Mouse (Mus musculus) ovary, adult 18-20 months (tissue): ENCODE data around the gene Hmgcl.

Source experiments
- DNase-seq: peaks from one replicate; pipeline ENCODE4 v3.0.0; 2022; ENCODE audit warnings: low spot score, mixed read lengths

Gene Hmgcl

DNA sequence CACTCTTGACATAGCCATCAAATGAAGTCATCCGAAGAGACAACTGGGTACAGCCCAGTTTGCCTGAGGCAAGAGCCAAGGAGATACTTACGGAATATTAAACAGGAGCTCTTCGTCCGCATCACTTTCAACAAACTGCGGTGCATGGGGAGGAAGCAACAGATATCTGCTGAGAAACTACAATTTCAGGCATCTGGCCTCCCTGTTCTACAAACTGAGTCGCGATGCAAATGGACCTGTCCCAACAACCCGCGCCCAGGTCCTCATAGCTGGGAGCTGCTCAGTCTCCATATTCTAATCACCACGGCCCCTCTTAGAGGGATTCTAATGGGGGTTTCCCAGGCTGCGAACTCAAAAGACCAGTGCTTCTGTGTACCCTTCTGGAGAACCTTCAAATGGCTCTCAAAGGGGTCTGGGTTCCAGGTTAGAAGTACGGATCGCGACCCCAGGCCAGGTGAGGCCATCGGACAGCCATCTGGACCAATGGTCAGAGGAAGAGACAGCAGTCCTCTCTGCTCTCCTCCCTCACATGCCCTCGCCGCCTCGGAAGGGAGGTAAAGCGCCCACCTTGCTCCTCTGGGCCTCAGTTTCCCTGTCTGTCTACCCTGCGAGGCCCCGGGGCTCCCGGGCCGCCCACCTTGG is 40.2 kb downstream of the Hmgcl start:
- DNase-seq, result no peak

DNA sequence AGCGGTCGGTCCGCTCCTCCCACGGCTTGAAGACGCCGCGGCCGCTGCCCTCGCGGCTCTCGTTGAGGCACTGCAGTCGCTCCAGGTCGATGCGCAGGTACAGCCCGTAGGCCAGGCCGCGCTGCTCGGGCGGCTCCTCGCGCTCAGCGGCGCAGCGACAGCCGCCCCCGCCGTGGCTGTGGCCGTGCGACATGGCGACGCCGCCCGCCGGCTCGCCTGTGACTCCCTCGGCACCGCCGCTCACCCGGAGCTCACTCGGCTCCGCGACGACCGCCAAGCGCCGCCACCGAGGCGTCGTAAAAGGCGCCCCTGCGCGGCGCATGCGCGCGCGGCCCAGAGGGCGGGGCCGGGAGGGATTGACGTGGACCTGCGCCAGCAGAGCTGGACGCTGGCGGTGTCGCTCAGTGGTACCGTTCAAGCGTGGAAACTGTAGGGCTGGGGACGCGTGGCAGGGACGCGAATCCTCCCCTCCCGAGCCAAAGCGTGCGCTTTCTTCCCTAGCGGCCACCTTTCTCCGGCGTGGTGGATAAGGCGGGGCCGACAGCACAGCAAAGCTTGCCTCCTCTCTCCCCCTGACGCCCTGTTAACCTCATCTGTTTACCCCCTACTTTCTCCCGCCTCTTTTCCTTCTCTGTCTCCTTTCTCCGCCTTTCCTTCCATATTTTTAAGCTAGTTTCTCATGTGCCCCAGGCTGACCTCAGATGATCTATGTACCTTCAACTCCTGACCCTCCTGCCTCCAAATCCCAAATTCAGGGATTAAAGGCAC is 40.9 kb downstream of the Hmgcl start, which contains the start of gene Pithd1:
TSS of gene Pithd1 (minus strand) at position 322 of the 768 bp plus-strand sequence.
- DNase-seq, result peak; percentile 84

DNA sequence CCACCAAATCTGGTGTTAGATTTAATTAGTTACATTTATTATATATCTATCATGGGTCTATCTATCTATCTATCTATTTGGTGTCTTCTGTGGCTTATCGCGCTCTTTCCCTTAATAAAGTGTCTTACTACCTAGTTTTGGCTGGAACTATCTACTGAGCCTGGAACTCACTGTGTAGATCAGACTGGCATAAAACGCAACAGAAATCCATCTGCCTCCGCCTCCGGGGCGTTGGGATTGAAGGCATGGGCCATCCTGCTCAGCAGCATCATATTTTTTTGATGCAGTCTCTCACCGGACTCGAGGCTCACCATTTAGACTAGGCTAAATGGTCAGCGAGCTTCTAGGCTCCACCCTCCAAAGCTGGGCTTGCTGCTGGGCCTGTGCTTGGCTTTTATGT is 41.5 kb downstream of the Hmgcl start:
- no peak for DNase-seq

DNA sequence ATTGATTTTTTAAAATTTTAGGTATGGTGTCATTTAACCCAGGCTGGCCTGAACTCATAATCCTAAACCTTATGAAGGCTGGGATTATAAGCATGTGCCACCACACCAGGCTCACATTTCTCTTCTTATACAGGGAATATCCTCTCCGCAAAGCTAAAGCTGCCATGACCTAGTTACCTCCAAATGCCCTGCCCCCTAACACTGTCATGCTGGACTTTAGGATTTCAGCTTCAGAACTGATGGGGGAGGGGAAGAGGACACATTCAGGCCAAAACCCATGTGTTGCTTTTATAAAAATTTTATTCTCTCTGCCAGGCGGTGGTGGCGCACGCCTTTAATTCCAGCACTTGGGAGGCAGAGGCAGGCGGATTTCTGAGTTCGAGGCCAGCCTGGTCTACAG is 47.7 kb downstream of the Hmgcl start:
- no peak for DNase-seq

DNA sequence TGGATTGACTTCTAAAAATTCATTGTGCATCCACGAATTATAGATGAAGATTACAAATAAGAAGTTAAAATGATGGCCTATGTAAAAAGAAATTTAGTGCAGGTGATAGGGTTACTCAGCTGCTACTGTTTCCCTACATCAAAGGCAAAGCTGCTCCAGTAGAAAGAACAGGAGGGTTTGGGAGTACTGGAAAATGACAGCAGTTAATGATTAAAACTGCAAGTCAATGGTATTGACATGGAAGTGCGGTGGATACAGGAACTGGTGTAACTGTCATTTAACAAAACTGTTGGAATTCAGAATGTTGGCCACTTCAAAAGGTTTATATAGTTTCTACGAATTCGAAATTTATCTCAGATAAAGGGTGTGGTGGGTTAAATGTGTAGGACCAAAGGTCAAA is 48.9 kb downstream of the Hmgcl start:
- DNase-seq, result no peak

DNA sequence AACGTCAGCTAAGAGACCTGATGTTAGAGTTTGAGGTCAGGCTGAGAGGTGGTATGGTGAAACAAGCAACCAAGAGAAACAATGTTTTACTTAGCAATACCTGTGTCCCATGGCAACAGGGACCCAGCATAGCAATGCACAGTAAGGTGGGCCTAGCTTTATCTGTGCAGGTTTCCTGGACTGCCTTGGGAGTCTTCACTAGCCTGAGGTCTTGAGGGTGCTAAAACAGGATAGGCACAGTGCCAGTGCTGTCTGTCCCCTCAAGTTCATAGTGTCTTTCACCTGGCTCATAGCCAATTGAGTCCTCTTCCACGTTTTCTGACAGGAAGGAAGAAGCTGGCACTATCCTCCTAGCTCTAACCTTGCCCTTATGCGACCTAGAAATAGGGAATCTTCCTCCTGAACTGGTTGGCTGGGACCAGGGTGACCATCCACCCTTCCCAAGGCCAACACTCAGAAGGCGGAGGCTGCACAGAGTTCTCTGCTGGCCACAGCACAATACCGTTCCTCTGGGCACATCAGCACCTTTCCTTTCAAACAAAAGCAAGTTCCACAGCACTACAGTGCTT is 57.9 kb downstream of the Hmgcl start:
- no peak for DNase-seq

DNA sequence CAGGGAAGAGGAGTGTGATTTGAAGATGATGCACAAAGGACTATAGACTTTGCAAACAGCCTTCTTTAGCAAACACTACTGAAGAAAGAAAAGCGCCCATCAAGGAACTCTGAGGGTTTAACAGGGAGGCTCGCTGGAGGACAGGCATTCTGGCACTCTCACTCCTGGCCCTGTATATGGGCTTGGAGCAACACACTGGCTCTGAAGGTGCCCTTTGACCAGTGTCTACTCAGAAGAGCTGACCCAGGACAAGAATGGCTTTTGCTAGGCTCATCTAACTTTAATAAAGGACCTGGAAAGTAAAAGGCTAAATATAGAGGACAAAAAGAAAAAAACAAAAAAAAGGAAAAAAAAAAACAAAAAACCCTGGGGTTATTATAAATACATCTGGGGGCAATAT is 58.7 kb downstream of the Hmgcl start:
- DNase-seq, result no peak

DNA sequence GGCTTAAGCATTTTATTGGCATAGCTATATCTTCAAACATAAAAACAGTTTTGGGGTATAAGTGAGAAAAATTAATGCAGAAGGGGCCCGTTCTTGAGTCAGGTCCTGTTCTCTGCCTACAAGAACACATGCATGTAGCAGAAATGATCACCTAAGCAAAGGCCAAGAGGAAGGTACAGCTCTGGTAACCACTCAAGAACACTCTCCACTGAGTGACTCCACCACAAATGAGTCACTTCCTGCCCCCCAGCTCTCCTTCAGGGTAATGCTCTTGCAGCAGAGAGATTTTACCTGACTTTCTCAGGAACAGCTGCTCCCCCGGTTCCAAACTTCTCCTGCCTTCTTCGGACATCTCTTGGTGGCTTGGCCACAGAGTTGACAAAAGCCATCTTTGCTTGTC is 60.6 kb downstream of the Hmgcl start:
- DNase-seq, result no peak

DNA sequence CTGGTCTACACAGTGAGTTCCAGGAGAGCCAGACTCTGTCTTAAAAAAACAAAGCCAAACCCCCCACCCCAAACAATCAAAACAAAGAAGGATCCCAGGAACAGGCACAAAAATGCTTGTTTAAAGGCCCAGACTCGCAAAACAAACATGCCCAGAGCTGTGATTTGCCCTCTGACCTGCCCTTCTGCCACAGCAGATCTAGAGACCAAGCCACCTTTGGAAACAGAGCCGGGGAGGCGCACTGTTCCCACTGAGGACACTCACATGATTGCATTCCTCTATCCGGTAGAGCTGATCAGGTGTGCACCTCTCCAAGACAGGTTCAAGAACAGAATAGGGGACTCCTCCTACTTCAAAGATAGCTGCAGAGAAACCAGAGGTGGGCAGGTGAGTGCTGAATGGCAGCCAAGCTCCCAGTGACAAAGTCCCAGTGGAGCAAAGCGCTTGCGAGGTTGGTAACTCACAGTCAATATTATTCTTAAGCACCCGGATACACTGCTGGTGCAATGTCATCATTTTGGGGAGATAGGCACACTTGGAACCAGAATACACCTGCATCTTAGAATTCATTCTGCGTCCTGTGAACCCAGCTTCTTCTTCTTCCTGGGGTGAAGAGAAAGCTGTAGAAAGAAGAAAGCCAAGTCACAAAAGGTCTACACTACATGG is 62.7 kb downstream of the Hmgcl start:
- DNase-seq, result no peak

DNA sequence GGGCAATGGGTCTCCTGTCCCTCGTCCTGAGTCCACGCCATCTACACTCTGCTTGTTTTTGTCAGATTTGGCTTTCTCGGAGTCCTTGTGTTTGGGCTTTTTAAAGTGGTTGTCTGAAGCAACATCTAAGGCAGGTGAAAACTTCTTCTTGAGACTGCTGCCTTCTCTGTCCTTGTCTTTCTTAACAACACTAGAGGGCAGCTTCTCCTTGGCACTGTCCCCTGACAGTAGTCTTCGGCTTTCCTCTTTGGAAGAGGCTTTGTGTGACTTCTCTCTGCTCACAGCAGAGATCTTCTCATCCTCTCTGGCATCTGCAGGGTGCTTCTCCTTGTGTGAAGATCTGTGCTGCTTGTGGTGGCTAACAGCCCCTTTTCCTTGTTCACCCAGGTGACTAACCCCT is 64.3 kb downstream of the Hmgcl start:
- DNase-seq, result no peak
